Mouse (Mus musculus) urinary bladder, adult 18-20 months (tissue): Measurements from ENCODE around the gene Pacrg.

ENCODE experiments used
- DNase-seq, 2 experiments: peaks; one replicate each; pipeline ENCODE4 v3.0.0; 2022; ENCODE audit warnings: low spot score in 2 of 2, mixed read lengths in 2 of 2

Pacrg gene

DNA sequence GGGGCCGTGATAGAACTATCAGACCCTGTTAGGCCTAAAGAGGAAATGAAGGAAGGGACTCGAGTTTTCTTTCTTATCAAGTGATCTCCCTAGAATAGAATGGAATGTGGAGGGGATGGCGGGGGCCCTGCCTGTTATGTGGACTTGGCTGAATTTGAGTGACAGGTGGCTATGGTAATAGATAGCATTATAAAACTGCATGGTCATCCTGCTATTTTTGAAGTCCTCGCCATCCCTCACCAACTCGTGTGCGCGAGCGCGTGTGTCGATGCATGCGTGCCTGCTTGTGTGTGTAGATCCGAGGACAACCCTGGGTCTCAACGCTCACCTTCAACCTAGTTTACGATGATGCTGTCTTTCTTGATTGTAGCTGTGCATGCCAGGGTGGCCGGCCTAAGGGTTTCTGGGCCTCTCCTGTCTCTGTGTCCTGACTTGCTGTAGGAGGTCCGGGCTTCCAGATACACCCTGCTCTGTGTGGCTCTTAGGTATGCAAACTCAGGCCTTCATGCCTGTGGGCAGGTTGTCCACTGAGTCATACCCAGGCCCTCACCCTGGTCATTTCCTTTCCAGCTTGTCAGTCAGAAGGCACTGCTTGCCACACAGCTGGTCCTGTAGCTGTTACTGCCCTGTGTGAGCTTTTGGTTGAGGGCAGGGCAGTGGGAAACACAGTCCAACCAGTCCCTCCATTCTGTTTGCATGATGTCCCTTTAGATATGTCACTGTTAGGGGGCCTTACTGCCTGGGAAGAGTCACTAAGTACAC, 287.6 kb downstream of the Pacrg start:
- DNase-seq, result peak in 1 of 2 experiments; percentile 29

DNA sequence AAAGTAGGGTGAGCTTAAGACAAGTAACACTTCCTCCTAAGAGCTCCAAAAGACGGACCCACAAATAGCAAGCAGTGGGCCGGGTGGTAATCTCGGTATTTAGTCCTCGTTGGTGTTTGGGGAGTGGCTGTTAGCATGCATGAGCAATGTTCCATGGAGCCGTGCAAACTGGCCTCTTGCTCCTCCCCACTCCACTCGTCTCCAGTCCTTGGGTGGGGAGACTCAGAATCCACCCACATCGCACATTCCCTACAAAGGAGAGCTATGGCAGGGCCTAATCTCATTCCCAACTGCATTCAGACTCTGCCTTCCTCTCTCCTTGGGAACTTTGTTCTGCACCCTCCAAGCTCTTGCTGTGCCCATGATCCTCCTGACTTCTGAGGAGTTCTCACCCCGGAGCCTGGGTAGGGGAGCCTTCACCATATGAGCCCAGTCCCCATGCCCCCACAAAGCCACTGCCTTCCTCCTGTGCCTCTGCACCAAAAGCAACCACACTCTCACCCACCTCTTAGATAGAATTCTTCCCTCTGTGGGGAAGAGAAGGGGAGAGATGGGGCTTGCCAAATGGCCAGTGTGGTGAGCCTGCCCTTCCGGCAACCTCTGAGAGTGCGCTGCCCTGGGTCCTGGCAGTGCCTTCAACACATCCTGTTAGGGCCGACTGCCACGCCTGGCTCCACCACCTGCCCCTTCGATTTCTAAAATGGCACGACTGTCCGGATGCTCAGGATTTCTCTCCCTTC, 289.2 kb downstream of the Pacrg start:
- DNase-seq, result no peak

DNA sequence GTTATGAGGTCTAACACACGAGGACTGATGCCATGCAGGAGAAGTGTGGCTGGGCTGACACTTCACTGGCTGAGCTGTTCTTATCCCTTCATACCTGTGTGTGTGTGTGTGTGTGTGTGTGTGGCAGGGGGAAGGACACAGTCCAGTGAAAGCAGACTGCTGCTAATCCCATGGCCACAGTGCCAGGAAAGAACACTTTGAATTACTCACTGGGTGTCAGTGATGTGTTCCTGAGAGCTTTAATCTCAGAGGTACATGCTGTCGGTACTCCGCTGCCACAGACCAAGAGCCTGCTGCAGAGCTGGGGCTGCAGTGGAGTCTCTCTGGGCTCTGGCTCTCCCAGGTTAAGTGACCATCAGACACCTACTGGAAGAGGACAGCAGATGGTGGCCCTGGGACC, 290.3 kb downstream of the Pacrg start:
- DNase-seq, result no peak

DNA sequence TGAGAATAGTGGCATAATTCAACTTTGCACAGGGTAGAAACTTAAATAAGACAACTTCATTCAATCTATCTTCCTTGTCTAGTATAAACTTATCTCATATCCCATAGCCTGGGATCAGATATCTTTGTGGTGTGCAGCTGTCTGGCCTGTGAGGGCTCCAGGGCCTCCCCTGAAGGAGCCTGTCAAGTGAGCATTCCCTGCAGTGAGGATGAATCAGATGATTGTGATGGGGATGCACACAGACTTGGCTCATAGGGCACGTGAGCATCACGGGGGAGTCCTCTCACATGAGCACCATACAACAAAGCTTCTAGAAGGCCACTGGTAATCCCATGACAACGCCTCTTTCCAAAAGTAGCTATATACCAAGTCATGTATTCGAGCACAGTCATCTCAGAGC, 291.1 kb downstream of the Pacrg start:
- DNase-seq, result no peak

DNA sequence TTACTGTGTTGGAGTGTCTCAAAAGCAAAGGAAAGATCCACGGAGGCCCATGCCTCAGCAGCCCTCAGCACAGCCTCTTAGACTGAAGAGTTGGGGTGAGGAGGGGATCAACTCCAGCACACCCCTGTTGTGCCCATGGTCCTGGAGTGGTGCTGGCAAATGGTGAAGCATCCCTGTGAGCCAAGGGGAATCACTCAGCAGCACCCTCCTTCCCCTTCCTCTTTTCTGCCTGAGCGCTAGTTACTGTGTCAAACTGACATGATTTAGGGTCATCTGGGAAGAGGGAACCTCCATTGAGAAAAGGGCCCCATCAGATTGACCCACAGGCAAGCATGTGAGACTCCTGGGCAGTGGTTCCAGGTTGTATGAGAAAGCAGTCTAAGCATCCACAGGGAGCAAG, 299.3 kb downstream of the Pacrg start:
- no peak for DNase-seq

DNA sequence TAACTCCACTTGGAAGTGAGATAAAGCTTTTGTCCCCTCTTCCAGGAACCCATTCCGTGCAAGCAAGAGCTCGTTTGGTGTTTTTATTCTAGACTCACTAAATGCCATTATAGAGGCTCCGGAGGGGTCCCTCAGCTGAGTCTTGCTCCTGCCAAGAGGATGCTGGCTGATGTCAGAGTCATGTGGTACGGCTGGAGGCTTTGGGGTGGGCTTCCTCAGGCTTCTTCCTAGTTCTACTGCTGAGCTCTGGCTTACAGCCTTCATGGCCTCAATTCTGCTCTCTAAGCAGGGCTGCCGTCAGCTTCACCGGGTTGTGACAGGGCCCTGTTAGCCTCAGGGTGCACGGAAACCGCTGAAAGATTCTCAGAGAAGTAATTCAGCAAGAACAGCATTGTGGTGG, 305.9 kb downstream of the Pacrg start:
- no peak for DNase-seq

DNA sequence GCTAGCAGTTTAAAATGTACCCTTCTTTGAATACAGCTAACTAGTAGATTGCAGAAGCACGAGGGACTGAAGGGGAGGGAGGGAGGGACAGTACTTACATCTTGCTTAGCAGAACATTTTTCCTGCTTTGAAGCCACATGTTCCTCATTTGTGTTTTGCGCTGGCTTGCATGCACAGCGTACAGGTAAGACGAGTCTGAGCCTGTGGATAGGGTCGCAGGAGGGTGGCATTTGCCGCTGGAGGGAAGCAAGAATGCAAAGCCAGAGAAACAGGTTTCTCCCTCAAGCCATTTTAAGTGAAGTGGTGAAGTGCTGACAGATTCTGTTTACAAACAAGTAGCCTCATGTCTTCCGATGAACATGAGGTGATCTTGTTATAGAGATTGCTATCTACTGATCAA, 306.6 kb downstream of the Pacrg start:
- DNase-seq, result peak in 1 of 2 experiments; percentile 69

DNA sequence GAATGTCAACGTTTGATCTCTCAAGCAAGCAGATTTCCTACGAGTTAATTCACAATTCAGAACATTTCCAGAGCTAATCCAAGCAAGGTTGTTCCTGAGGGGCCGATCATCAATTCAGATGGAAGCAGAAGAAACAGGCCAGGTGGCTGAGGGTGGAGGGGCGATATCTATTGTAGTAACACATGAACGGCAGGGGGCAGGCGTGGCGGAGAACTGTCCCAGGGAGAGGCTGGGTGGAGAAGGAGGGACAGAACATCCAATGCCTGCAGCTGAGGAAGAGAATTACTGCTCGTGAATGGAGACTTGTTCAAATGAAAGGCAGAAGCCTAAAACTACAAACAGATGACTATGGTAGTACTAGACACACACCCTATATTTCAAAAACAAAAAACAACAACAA, 309.1 kb downstream of the Pacrg start:
- no peak for DNase-seq

DNA sequence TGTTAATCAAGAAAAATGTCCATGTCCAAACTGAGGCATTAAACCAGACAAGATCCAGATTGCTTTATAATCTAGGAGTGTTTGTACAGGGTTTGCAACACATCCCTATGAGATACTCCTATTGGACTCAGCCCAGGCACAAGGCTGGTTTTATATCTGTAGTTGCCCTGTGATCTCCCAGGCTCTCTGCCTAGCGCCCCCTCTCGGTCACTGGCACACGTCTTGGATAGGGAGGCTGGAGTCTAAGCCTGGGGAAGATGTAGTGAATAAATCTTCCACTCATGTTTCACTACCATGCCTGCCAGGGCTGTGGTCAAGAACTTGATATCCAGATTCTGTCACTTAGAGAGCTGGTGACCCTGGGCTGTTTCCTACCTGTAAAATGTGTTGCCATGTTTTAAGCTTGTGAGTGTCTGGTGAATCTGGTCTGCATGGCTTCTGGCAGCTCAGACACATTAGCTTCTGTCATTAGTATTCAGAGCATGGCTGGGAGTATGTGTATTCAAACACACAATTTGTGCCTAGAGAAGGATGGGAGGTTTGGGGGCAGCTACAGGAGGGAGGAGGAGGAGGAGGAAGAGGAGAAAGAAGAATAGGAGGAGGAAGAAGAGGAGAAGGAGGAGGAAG, 310.7 kb downstream of the Pacrg start:
- DNase-seq, result no peak

DNA sequence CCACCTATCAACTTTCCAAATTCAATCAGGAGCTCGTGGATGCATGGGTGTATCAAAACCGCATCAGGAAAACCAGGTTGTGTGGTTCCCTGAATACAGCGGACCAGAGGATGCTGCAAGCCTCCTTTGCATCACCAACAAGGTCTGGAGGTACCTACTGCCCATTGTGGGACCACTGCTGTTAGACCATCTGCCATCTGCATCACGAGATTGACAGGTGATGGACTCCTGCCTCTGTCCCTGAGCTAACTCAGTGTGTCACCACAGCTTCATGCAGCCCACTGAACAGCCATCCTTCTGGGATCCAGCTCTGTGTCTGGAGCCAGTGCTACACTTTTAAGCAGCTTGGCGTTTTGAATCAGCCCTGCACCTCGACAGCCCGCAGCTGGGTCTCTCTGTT, 318.8 kb downstream of the Pacrg start:
- no peak for DNase-seq

DNA sequence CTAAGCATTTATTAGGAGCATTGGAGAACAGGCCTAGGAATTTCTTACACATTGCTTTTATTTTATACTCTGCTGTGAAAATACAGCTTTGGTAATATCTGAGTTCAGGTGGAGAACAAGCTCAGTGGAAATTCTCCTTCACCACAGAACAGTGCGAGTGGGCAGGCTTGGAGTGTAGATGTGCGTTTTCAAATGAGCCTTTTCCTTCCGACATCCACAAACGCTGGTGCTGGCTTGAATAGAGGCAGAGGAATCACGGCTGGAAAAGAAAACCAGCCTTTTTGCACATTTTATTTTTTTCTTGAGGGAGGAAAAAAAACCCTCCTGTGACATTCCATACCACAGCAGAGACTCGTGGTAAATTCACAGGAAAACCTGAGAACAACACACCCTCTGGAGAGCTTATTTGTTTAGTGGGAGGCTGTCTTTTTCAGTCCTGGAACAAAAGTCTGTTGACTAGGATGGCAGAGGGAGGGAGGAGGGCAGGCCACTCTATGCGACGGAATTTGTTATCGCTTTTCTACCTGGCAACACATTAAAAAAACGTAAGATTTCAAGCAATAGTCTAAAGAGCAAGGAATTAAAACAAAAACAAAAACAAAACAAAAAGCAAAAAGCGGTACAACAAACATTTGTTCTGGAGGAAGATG, 320.5 kb downstream of the Pacrg start:
- DNase-seq, result no peak

DNA sequence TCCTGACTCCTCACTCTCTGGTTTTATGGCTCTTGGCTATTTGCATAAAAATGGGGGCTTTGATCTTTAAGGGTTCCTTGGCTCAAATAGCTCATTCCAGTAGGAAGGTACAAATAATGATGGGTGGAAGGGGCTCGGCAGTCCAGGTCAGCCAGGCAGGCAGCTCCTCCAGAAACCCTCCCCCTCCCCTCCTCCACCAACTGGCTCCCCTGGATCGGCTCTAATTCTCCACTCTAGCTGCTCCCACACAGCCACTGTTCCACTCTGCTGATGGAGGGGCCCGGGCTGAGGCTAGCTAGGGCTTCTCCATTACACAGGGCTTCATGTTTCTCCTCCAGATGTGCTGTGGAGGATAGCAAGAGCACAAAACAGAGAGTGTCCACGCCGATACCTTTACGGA, 325.3 kb downstream of the Pacrg start:
- no peak for DNase-seq

DNA sequence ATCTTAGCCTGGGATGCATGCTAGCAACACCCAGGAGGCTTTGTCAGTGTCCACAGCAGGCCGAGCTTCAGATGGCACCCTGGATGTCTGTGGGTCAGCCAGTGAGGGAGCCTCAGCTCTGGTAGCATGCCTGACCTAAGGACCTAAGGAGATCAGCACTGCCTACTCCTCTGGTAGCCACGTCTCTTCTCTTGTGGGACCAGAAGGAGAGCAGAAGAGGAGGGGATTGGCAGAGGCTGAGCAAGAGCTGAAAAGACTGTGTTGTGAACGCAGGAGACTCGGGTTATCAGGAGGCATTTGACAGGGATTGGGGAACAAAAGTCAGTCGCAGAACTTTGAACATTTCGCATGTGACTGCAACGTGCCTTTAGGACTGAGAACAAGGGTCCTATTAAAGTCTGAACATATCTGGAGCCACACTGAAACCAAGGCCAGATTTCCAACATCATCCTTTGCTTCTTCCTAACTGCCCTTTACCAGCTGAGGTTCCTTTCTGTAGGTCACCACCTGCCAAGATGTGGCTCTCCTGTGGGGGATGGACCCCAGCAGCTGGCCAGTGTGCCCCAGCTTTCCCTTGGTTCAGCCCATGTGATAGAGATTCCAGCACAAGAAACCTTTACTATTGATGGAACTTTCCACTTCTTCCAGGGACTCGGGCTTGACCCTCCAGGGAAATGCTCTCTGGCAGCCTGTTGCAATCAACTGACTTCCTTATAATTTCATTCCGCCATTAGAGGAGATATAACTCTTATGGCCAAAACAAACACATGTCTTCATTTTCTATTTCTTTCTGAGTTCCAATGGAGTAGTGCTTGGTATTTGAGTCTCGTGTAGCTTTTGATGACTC, 329.0 kb downstream of the Pacrg start:
- DNase-seq, result no peak

DNA sequence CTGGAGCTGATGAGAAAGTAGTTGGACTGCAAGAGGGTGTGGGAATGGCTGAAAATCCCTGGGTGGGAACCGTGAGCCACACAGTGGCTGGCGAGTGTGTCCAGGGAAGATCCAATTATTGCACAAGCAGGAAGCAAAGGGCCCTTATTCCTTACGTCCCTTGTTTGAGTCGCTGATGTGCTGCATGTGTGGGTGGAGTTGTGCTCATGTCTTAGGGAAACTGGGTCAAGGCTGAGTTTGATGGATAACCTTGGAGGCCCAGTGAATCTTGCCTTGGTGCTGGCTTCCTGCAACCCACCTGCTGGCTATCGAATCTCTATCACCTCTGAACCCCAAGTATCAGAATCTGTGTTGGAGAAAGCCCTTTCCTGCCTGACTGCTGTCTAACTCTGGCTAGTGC, 329.6 kb downstream of the Pacrg start:
- DNase-seq, result no peak

DNA sequence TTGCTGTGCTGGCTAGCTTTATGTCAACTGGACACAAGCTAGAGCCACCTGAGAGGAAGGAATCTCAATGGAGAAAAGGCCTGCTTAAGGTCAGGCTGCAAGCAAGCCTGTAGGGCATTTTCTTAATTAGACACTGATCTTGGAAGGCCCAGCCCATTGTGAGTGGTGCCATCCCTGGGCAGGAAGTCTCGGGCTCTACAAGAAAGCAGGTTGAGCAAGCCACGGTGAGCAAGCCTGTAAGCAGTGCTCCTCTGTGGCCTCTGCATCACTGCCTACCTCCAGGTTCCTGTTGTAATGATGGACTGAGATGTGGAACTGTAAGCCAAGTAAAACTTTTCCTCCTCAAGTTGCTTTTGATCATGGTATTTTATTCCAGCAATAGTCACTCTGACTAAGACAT, 332.0 kb downstream of the Pacrg start:
- no peak for DNase-seq

DNA sequence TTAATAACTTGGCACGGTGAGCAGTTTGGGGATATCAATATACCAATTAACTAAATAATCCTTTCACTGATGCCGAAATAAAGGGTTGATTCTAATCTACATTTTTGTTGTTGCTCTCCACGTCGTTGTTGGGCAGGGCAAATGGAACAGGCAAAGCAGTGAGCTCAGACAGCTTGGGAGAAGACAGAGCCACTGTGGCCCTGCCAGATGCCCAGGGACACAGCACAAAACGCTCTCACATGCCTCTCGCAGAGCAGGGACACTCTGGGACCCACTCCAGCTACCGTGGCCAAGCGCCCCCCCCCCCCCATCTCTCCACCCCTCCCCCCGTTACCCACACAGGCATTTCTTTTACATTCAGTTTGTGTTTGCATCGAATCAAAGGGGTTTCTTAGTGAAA, 332.6 kb downstream of the Pacrg start:
- DNase-seq, result no peak

DNA sequence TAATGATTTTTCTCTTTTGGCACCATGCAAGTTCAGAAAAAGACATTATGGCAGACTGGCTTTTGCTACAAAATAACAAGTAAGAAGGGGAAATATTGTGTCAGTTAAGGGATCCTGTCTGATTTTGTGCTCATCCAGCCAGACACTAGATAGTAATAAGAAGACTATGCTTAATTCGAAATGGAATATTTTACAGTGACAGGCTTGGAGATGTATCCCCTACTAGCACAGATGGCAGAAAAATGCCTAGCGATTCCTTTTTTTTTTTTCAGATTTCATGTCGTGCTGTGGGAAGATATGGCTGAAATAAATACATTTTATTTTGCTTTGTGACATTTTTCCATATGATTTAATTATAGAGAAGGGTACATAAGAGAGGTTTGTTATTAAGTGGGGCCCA, 333.2 kb downstream of the Pacrg start:
- no peak for DNase-seq

DNA sequence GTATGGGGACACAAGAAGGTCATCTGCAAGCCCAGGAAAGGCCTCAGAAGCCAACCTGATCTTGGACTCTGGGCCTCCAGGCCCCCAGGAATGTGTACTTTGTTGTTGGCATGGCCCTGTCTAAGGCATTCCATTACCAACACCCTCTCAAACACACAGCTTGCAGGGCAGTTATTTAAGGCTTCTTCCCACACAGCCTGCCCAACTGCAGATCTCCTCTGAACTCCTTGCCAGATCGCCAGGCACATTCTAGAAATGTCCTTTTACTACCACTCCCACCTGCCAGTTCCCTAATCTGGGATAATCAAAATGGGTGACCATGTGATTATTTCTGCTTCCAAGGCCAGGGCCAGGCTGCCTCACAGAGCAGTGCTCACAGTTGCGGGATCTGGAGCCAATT, 338.7 kb downstream of the Pacrg start:
- no peak for DNase-seq

DNA sequence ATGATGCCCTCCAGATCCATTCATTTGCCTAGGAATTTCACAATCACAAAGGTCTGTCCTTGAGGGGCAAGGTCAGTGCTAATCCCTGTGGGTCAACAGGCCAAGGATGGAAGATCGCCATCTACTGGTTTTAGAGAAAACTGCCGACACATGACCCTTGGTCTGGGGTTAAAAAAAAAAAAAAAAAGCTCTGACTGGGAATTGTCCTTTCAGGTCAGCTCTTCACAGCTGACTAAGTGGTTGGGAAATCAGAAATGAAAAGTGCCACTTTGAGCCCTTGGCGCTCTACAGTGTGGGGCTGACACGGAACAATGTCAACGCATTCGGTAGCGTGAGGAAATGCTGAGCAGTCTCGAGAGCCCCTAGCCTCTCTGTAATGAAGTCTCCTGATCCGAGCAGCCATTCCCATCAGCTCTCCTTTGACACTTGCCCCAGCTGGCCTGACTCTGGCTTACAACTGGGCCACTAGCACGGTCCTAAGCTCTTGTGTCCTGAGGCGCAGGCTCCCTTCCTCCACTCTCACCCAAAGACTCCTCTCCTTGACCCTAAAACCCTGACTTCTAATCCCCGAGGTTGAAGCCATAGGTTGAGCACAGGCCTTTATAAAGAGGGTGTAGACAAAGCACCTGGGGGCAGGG, 339.2 kb downstream of the Pacrg start:
- DNase-seq, result no peak

DNA sequence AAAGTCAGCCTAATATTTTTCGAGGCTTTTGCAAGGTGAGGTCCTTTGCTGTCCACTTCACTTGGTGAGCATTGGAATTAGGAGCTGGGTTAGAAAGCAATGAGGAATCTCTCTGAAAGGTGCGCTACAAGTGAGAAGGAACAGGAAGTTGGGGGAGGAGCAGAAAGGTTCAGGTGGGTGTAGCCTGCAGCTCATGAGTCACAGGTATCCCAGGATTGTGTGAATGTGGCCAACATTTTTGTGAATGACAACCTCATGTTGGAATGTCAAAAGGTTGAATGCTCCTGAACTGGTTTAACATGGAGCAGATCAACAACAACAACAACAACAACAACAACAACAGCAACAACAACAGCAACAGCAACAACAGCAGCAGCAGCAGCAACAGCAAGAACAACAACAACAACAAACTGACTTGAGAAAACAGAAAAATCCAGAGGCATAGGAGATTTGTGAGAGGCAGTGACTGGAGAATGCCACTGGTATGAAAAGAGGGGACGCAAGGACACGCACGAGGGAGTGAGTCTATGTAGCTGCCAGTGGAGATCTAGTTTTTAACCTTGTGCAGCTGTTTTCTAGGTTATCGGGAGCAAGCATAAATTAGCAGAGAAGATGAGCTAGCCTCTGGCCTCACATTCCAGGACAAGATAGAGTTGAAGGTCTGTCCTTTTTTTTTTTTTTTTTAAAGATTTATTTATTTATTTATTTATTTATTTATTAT, 341.0 kb downstream of the Pacrg start:
- no peak for DNase-seq
